Mouse (Mus musculus) intestine, postnatal 0 days (tissue): ENCODE results near the gene Zcwpw1. TPM values are rescaled to one million over a fixed set of nuclear protein-coding genes. Genes with fewer than 3 reads are reported as not detected.
"Not testable (repeated sequence)": the region's sequence is repeated elsewhere in the genome, so short reads cannot be mapped to it uniquely, and the experiment has no call there.

Experiments
- ATAC-seq: fragments of 200-750 bp; cut with Nextera tagmentation; 2 replicates; pipeline ENCODE4 v1.8.0; 2017; ENCODE audit warnings: mild to moderate bottlenecking, moderate TSS enrichment, moderate library complexity
- H3K27ac ChIP-seq: fragments of 300-500 bp; sonication (generic); 2 replicates; pipeline ENCODE4 v1.5.1; 2014; ENCODE audit warnings: mild to moderate bottlenecking, low read depth, low read length, moderate library complexity
- H3K27me3 ChIP-seq: fragments of 300-500 bp; sonication (generic); replicated peaks from 2 replicates; pipeline ENCODE4 v1.6.1; 2014; ENCODE audit warnings: low read length, mixed read lengths; ENCODE audit not compliant: control insufficient read depth, insufficient read depth
- H3K36me3 ChIP-seq: fragments of 300-500 bp; sonication (generic); 2 replicates; pipeline ENCODE4 v1.6.1; 2014; ENCODE audit warnings: mild to moderate bottlenecking, moderate library complexity; ENCODE audit not compliant: control insufficient read depth, insufficient read depth
- H3K4me1 ChIP-seq: fragments of 300-500 bp; sonication (generic); replicated peaks from 2 replicates; pipeline ENCODE4 v1.6.1; 2014; ENCODE audit warnings: antibody characterized with exemption, low read length, mixed read lengths; ENCODE audit not compliant: control insufficient read depth, insufficient read depth
- H3K4me2 ChIP-seq: fragments of 300-500 bp; sonication (generic); replicated peaks from 2 replicates; pipeline ENCODE4 v1.6.1; 2014; ENCODE audit warnings: low read depth, mild to moderate bottlenecking, moderate library complexity
- H3K4me3 ChIP-seq: fragments of 300-500 bp; sonication (generic); 2 replicates; pipeline ENCODE4 v1.5.1; 2014; ENCODE audit warnings: low read depth, low read length
- H3K9ac ChIP-seq: fragments of 300-500 bp; sonication (generic); 2 replicates; pipeline ENCODE4 v1.6.1; 2014; ENCODE audit warnings: mild to moderate bottlenecking, low read depth, low read length
- H3K9me3 ChIP-seq: fragments of 300-500 bp; sonication (generic); 2 replicates; pipeline ENCODE4 v1.6.1; 2016; ENCODE audit warnings: mixed run types; ENCODE audit not compliant: control insufficient read depth
- CTCF ChIP-seq: sonication (generic); IDR thresholded peaks from 2 replicates; pipeline ENCODE4 v1.5.1; 2016; ENCODE audit warnings: low read depth, mild to moderate bottlenecking, control low read depth, antibody characterized with exemption, moderate library complexity
- WGBS: fragments of 180-500 bp; shearing (Covaris S2); extraction: QIAGEN DNeasy Blood & Tissue Kit; methylation state at CpG from one replicate; pipeline ENCODE4 v1.1.7; 2014; 5-methylcytosine and 5-hydroxymethylcytosine counted together
- polyA plus RNA-seq: library from polyadenylated mRNA; unstranded; fragments of >200 nt; fragmentation: Nextera tagmentation; extraction: Ambion mirVana; gene quantifications from 2 replicates; pipeline ENCODE4 v1.2.1, GENCODE M21; 2015

Gene Zcwpw1
- polyA plus RNA-seq, 1 experiment from 2014 or later = 3.5 TPM

DNA sequence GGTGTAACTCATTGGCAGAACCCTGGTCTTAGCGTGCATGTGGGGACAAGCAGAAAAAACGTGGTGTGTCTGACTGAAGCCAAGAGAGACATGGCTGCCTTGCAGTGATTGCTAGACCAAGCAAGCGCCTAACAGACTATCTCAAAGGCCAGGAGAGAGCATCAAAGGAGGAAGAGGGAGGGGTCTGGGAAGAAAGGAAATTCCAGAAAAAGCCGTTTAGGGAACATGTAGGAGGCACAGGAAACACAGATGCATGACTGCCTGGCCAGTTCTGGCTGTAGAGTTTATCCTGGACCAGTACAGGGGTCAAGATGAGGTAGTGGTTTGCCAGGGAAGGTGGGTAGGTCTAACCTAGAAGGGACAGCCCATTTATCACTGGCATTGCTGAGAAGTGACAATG, 45.9 kb downstream of the Zcwpw1 start:
- Histone ChIP-seq H3K36me3 (no peaks in the 10 kb centered on the region), H3K9me3 (no peaks in the 10 kb centered on the region), H3K9ac (no peak overlapping the region), H3K27me3 (no peaks in the 10 kb centered on the region), H3K4me1 (no peaks in the 10 kb centered on the region), H3K4me2 (no peak overlapping the region), H3K27ac (no peak overlapping the region), H3K4me3 (no peak overlapping the region)
- 56% methylated on average over 4 of the region's 4 CpGs for WGBS
- no peak for ATAC-seq
- TF ChIP-seq CTCF = no peak

DNA sequence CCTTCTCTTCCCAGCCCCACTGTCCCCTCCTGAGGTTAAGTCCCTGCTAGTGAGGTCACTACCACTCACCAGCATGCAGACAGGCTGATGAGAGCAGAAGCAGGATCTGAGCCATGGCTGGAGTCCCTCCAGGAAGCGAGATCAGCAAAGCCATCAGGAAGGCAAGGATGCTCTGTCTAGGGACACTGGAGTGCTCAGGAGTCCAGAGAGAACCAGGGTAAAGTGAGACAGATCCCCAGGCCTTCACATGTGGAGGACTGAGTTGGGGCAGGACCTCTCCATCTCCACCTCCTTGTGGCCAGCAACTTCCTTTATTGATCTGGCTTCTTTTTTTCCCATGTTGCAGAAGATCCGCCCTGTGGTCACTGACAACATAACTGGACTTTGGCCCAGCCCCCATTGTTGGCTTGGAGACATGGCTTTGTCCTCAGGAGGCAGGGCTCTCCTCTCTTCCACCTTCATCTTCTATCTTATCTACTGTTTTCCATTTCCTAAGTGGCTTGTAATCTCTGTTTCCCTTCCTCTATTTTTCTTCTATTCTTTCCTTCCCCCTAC, 48.4 kb downstream of the Zcwpw1 start, which contains the start of gene Pilra:
Pilra (minus strand) TSS at position 316 of the 555 bp plus-strand sequence.
- H3K9ac ChIP-seq = not testable (repeated sequence)

DNA sequence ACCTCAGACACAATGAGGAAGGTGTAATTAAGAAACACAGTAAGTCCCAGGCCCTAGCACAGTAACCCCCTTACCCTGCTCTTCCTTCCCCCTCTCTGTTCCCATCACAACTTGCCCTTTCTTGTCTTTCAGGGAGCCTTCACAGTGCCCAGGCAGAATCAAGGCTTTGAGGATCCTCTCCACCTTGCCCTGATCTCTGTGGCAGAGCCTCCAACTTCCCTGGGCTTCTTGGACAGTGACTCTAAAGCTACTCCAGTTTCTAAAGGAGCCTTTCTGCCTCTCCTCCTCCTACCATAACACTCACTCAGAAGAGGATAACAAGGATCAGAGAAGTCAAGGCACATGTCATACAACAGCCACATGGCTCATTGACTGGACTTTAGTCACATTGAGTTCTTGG, 49.0 kb downstream of the Zcwpw1 start:
- ATAC-seq = no peak
- no peak overlapping the region for H3K4me2 ChIP-seq
- H3K4me3 ChIP-seq = no peak overlapping the region
- H3K36me3 ChIP-seq = no peaks in the 10 kb centered on the region
- no peak for TF ChIP-seq CTCF
- no peaks in the 10 kb centered on the region for H3K9me3 ChIP-seq
- no peaks in the 10 kb centered on the region for H3K4me1 ChIP-seq
- no peaks in the 10 kb centered on the region for H3K27me3 ChIP-seq
- no peak overlapping the region for H3K27ac ChIP-seq
- H3K9ac ChIP-seq = no peak overlapping the region

More for the DNA sequence above, 48.4 kb downstream of the Zcwpw1 start, which contains the start of gene Pilra:
- 45% methylated on average over 2 of the region's 2 CpGs for WGBS
- not testable (repeated sequence) for H3K27me3 ChIP-seq, H3K4me2 ChIP-seq, H3K27ac ChIP-seq, H3K36me3 ChIP-seq, H3K4me3 ChIP-seq, H3K4me1 ChIP-seq, ATAC-seq, H3K9me3 ChIP-seq

DNA sequence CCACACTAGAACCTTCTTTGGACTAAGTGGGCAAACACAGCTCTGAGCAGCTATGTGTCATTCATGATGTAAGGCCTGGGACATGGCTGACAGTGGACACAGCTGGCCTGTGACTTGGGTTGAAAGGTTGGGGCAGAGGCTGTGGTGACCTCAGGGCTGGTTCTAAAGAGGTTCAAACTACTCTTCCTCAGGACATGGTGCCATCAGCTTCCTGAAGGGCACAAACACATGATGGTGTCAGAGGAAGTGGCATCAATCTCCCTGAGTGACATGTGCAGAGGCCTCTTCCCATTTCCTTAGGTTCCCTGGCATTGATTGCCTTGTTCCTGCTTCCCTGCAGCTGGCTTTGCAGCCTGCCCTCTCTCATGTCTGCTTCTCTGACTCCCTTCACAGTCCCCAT, 49.5 kb downstream of the Zcwpw1 start:
- H3K9me3 ChIP-seq, H3K4me2 ChIP-seq, ATAC-seq, H3K27ac ChIP-seq, H3K4me3 ChIP-seq, H3K9ac ChIP-seq, H3K36me3 ChIP-seq, H3K4me1 ChIP-seq, H3K27me3 ChIP-seq: not testable (repeated sequence)

DNA sequence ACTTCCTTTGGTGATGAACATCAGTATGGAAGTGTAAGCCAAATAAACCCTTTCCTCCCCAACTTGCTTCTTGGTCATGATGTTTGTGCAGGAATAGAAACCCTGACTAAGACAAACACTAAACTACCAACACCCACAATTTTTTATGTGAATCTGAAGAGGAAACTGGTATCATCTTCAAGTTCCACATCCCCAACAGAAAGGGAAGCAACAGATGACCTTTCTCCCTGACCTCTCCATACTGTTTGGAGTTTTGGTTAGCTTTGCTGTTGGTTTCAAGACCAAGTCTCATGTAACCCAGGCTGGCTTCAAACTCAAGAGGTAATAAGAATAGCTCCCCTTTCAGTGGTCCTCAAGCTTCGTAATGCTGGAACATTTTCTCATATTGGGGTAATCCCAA, 62.7 kb downstream of the Zcwpw1 start:
- WGBS = 79% methylated on average over 1 of the region's 1 CpGs
- H3K4me1 ChIP-seq = not testable (repeated sequence)

DNA sequence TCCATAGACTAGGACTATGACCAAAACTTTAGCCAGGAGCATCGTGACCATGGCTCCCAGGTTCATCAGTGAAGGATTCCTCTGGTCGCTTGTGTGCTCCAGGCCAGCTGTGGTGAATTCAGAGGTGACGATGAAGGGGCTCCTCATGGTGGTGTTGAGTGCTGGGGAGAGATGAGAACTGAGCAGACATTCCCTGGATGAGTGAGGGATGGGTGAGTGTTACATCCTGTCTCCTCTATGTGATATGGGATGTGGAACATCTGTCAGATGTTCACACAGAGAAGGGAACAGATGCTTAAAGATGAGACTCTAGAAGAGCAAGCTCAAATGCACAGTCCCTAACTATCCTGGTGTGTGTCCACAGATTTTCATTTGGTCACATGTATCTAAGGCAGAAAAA, 67.3 kb downstream of the Zcwpw1 start:
- not testable (repeated sequence) for H3K27ac ChIP-seq, H3K9ac ChIP-seq, H3K9me3 ChIP-seq, H3K27me3 ChIP-seq, H3K4me2 ChIP-seq, H3K4me1 ChIP-seq, H3K4me3 ChIP-seq, ATAC-seq, H3K36me3 ChIP-seq
- WGBS = 71% methylated on average over 3 of the region's 3 CpGs

More for the DNA sequence above, 62.7 kb downstream of the Zcwpw1 start:
- H3K27me3 ChIP-seq, H3K9me3 ChIP-seq, H3K4me3 ChIP-seq, H3K4me2 ChIP-seq, H3K9ac ChIP-seq, H3K27ac ChIP-seq, H3K36me3 ChIP-seq, ATAC-seq: not testable (repeated sequence)

DNA sequence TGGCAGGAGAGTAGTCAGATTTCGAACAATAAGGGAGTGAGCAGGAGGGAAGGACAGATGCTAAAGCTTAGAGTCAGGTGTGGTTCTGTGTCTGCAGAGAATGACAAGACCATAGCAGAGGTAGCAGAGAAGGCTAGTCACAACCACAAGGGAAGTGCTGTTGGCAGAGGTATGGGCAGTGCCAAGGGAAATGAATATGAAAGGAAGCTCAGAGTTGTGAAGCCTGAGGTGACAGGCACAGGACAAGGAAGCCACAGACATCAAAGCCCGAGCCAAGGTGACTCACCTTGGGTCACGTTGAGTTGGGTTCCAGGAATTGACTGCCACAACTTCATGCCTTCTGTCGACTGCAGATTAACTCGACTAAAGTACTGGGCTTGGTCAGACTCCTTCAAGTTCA, 69.3 kb downstream of the Zcwpw1 start:
- not testable (repeated sequence) for H3K4me1 ChIP-seq, H3K27me3 ChIP-seq, H3K27ac ChIP-seq, H3K4me3 ChIP-seq, H3K4me2 ChIP-seq, ATAC-seq, H3K36me3 ChIP-seq, H3K9ac ChIP-seq, H3K9me3 ChIP-seq
- 47% methylated on average over 4 of the region's 5 CpGs for WGBS

DNA sequence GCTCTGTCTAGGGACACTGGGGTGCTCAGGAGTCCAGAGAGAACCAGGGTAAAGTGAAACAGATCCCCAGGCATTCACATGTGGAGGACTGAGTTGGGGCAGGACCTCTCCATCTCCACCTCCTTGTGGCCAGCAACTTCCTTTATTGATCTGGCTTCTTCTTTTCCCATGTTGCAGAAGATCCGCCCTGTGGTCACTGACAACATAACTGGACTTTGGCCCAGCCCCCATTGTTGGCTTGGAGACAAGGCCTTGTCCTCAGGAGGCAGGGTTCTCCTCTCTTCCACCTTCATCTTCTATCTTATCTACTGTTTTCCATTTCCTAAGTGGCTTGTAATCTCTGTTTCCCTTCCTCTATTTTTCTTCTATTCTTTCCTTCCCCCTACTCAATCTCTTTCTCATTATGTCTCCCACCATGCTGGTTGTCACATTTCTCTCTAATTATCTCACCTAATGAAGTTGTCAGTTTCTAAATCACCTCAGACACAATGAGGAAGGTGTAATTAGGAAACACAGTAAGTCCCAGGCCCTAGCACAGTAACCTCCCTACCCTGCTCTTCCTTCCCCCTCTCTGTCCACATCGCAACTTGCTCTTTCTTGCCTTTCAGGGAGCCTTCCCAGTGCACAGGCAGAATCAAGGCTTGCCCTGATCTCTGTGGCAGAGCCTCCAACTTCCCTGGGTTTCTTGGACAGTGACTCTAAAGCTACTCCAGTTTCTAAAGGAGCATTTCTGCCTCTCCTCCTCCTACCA, 70.5 kb downstream of the Zcwpw1 start, which contains the start of gene Pilrb1:
Pilrb1 (minus strand) TSS at position 147 of the 751 bp plus-strand sequence.
- not testable (repeated sequence) for H3K9ac ChIP-seq, H3K27me3 ChIP-seq, H3K4me3 ChIP-seq, H3K4me1 ChIP-seq, H3K36me3 ChIP-seq, H3K27ac ChIP-seq, H3K9me3 ChIP-seq, ATAC-seq, H3K4me2 ChIP-seq
- 63% methylated on average over 2 of the region's 2 CpGs for WGBS

DNA sequence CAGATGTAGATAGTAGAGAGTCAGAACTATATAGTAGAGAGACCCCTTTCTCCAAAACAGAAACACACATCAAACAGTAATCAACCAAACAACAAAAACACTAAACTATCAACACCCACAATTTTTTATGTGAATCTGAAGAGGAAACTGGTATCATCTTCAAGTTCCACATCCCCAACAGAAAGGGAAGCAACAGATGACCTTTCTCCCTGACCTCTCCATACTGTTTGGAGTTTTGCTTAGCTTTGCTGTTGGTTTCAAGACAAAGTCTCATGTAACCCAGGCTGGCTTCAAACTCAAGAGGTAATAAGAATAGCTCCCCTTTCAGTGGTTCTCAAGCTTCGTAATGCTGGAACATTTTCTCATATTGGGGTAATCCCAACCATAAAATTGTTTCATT, 76.4 kb downstream of the Zcwpw1 start:
- not testable (repeated sequence) for H3K4me2 ChIP-seq

More for the DNA sequence above, 76.4 kb downstream of the Zcwpw1 start:
- H3K36me3 ChIP-seq, H3K9ac ChIP-seq, H3K4me3 ChIP-seq, H3K27me3 ChIP-seq, H3K27ac ChIP-seq, H3K4me1 ChIP-seq, H3K9me3 ChIP-seq, ATAC-seq: not testable (repeated sequence)
- 82% methylated on average over 1 of the region's 1 CpGs for WGBS
